Mouse (Mus musculus) stomach, embryonic 15.5 days (tissue): ENCODE data around the gene Gemin4. TPM values are rescaled to one million over a fixed set of nuclear protein-coding genes. Genes with fewer than 3 reads are reported as not detected.

Experiments
- ATAC-seq: fragments of 200-750 bp; cut with Nextera tagmentation; 2 replicates; pipeline ENCODE4 v1.8.0; 2017; ENCODE audit warnings: low read depth, moderate number of reproducible peaks, moderate TSS enrichment; ENCODE audit not compliant: insufficient read depth, low FRiP score
- H3K27ac ChIP-seq: fragments of 300-500 bp; sonication (generic); 2 replicates; pipeline ENCODE4 v1.5.1; 2015; ENCODE audit warnings: mild to moderate bottlenecking, inconsistent platforms
- H3K27me3 ChIP-seq: fragments of 300-500 bp; sonication (generic); replicated peaks from 2 replicates; pipeline ENCODE4 v1.6.1; 2015; ENCODE audit warnings: inconsistent platforms
- H3K36me3 ChIP-seq: fragments of 300-500 bp; sonication (generic); 2 replicates; pipeline ENCODE4 v1.6.1; 2015; ENCODE audit warnings: inconsistent platforms
- H3K4me1 ChIP-seq: fragments of 300-500 bp; sonication (generic); 2 replicates; pipeline ENCODE4 v1.6.1; 2015; ENCODE audit warnings: inconsistent platforms
- H3K4me2 ChIP-seq: fragments of 300-500 bp; sonication (generic); 2 replicates; pipeline ENCODE4 v1.6.1; 2015; ENCODE audit warnings: mild to moderate bottlenecking, inconsistent platforms
- H3K4me3 ChIP-seq: fragments of 300-500 bp; sonication (generic); replicated peaks from 2 replicates; pipeline ENCODE4 v1.5.1; 2015; ENCODE audit warnings: inconsistent platforms
- H3K9ac ChIP-seq: fragments of 300-500 bp; sonication (generic); 2 replicates; pipeline ENCODE4 v1.6.1; 2015; ENCODE audit warnings: inconsistent platforms
- H3K9me3 ChIP-seq: fragments of 300-500 bp; sonication (generic); 2 replicates; pipeline ENCODE4 v1.6.1; 2016; ENCODE audit warnings: inconsistent platforms
- WGBS: fragments of 180-500 bp; shearing (Covaris S2); methylation state at CpG from one replicate; pipeline ENCODE4 v1.1.7; 2015; 5-methylcytosine and 5-hydroxymethylcytosine counted together
- polyA plus RNA-seq: library from polyadenylated mRNA; unstranded; fragments of >200 nt; fragmentation: Nextera tagmentation; extraction: Ambion mirVana; gene quantifications from 2 replicates; pipeline ENCODE4 v1.2.1, GENCODE M21; 2015

Gemin4 gene
- polyA plus RNA-seq, 1 experiment from 2014 or later = 27.9 TPM

DNA sequence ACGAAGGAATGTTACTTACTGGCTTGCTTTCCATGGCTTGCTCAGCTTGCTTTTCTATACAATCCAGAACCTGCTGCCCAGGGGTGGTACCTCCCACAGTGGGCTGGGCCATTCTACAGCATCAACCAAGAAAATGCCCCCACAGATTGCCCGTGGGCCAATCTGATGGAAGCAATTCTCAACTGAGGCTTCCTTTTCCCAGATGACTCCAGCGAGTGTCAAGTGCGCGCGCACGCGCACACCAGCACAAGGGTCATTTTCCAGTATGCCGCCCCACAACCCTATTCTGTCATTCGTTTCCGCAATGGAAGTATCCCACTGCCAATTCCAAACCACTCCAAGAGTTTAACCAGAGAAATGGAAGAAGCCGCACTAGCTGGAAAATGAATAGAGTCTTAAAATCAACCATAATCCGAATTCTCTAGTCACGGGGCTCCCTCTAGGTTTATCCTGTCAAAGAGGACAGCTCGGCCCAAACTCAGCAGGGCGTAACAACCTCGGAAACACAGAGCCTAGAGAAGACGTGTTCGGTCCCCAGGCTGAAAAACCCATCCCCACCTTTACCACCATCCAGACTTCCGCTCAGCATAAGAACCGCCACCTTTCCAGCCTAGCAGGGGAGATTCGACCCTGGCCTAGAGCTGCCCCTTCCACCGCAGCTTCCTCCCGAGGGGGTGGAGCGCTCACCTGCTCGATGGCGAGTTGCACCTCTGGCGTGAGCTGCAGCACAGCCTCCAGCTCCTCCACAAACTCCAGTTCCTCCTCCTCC lies 38.6 kb downstream of the Gemin4 start:
- Histone ChIP-seq H3K27ac (peak overlapping the region; percentile 72), H3K9ac (peak overlapping the region; percentile 47), H3K9me3 (no peaks in the 10 kb centered on the region), H3K4me1 (peaks cover 5% of the 10 kb centered on the region; the same call in 1 of the 2 replicates), H3K4me3 (peak overlapping the region; percentile 87), H3K4me2 (peak overlapping the region; percentile 90), H3K36me3 (no peaks in the 10 kb centered on the region; the same call in 1 of the 2 replicates), H3K27me3 (no peaks in the 10 kb centered on the region)
- peak; percentile 80 for ATAC-seq
- under 1% methylated on average over 28 of the region's 28 CpGs for WGBS

DNA sequence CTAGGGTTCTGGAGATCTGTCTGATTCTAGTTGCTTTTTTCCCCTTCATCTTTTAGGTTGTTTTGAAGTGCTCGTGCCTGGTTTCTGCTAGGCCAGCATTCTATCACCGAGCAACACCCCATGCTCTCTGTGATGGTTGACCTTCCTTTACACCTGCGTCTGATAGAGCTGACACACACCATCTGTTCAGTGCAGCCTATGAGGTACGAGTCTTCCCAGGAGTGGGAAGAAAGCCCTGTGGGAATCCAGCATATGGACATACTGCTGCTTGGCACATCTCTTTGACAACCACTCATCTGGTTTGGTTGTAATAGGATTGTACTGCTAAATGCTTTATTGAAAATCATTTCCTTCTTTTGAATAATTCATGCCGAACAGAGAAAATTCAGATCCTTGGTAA lies 47.3 kb downstream of the Gemin4 start:
- no peak overlapping the region for H3K4me2 ChIP-seq
- ATAC-seq = peak; percentile 65; the same call in 1 of the 2 replicates
- WGBS = 55% methylated on average over 5 of the region's 5 CpGs

DNA sequence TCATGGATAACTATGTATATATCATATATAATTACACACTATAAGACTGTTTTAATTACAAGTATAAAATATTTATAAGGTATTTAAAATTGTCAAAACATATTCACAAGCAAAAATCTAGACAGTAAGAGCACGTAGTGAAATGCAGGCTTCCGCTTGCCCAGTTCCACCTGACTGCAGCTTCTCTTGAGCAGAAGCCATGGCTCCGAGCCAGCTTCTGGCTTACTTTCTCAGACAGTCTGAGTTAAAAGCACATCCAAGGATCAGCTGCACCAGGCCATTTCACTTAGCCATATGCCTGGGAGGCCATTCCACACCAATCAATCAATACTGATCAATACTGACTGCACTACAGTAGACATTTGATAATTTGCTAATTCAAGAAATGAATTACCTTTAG lies 48.5 kb downstream of the Gemin4 start:
- Histone ChIP-seq H3K9ac (no peak overlapping the region), H3K27ac (no peak overlapping the region), H3K4me1 (0 out of 2 replicates have a peak, but pooled peaks cover 2% of the 10 kb centered on the region), H3K9me3 (no peaks in the 10 kb centered on the region), H3K27me3 (no peaks in the 10 kb centered on the region), H3K4me2 (no peak overlapping the region), H3K36me3 (no peaks in the 10 kb centered on the region), H3K4me3 (no peak overlapping the region)
- 74% methylated on average over 3 of the region's 3 CpGs for WGBS
- no peak for ATAC-seq

More for the DNA sequence above, 47.3 kb downstream of the Gemin4 start:
- no peaks in the 10 kb centered on the region for H3K27me3 ChIP-seq
- H3K4me3 ChIP-seq = no peak overlapping the region
- H3K27ac ChIP-seq = no peak overlapping the region
- H3K36me3 ChIP-seq = no peaks in the 10 kb centered on the region; the same call in 1 of the 2 replicates
- H3K9me3 ChIP-seq = no peaks in the 10 kb centered on the region
- 0 out of 2 replicates have a peak, but pooled peaks cover 2% of the 10 kb centered on the region for H3K4me1 ChIP-seq
- no peak overlapping the region for H3K9ac ChIP-seq

DNA sequence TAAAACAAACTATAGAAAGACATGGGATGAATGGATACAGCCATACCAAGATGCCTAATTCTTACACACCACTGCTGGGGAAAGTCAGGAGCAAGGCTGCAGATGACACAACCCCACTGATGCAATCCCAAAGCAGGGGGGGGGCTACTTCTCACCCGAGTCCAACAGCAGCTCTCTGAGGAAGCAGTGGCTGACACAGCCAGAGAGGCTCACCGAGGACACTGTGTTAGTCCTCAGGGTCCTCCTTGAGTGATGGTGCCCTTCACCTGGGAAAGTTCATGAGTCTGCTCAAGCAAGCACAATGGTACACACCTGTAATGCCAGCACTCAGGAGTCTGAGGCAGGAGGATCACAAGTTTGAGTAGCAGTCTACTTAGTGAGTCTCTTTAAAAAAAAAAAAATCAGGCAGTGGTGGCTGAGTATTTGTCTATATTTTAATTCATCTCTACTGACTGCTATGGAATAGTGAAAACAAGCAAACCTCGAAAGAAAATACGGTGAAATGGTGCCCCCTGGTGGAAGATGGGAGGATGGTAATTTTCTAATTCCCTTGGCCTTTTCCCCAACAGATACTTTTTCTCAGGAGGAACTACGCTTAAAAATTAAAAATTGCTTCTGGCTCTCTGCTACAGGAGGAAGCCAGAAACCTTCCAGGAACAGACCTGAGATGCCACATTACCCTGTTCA lies 50.2 kb downstream of the Gemin4 start:
- Histone ChIP-seq H3K4me1 (0 out of 2 replicates have a peak, but pooled peaks cover 2% of the 10 kb centered on the region), H3K4me3 (no peak overlapping the region), H3K36me3 (0 out of 2 replicates have a peak, but pooled peaks cover 3% of the 10 kb centered on the region), H3K27ac (no peak overlapping the region), H3K9ac (no peak overlapping the region), H3K4me2 (no peak overlapping the region), H3K9me3 (no peaks in the 10 kb centered on the region), H3K27me3 (no peaks in the 10 kb centered on the region)
- no peak for ATAC-seq
- 17% methylated on average over 5 of the region's 5 CpGs for WGBS

DNA sequence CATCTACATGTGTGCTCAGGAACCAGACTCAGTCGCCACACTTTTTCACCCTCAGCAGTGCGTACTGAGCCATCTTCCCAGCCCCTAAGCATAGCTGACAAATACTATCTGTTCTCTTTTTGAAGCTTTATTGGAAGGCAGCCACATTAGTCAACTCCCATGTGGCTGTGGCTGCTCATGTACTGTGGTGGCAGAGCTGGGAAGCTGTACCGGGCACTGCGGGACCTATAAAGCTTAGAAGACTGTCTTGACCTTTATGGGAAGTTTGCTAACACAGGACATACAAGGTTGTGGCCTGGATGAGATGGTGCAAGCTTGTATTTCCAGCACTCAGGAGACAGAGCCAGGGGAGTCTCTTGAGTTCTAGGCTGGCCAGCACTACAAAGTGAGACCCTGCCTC lies 50.8 kb downstream of the Gemin4 start:
- no peak overlapping the region for H3K9ac ChIP-seq
- no peaks in the 10 kb centered on the region for H3K9me3 ChIP-seq
- 0 out of 2 replicates have a peak, but pooled peaks cover 2% of the 10 kb centered on the region for H3K4me1 ChIP-seq
- no peak overlapping the region for H3K27ac ChIP-seq
- 85% methylated on average over 4 of the region's 4 CpGs for WGBS
- no peak for ATAC-seq
- H3K27me3 ChIP-seq = no peaks in the 10 kb centered on the region
- H3K4me2 ChIP-seq = no peak overlapping the region
- H3K4me3 ChIP-seq = no peak overlapping the region
- 0 out of 2 replicates have a peak, but pooled peaks cover 3% of the 10 kb centered on the region for H3K36me3 ChIP-seq

Other genes with a start within 250 kb of the Gemin4 start
- 3.0 and 3.7 TPM in 2 replicates for gene 1700016K19Rik, start 217.8 kb downstream of the Gemin4 start, polyA plus RNA-seq
- 53.8 and 54.0 TPM in 2 replicates for gene Rflnb, start 189.9 kb downstream of the Gemin4 start, polyA plus RNA-seq
- gene Vps53, start 38.0 kb downstream of the Gemin4 start, polyA plus RNA-seq = 39.7 and 43.8 TPM in 2 replicates
- gene Fam57a, start 38.0 kb downstream of the Gemin4 start, polyA plus RNA-seq = 82.0 and 100 TPM in 2 replicates
- gene Dbil5, start 56 bp downstream of the Gemin4 start, polyA plus RNA-seq = 0.90 and 1.5 TPM in 2 replicates
- 24.7 and 25.8 TPM in 2 replicates for gene Mrm3, start 26.1 kb upstream of the Gemin4 start, polyA plus RNA-seq
- 119 and 123 TPM in 2 replicates for gene Glod4, start 26.1 kb upstream of the Gemin4 start, polyA plus RNA-seq
- 35.1 and 37.9 TPM in 2 replicates for gene Nxn, start 181.5 kb upstream of the Gemin4 start, polyA plus RNA-seq
- 92.5 and 96.5 TPM in 2 replicates for gene Timm22, start 189.3 kb upstream of the Gemin4 start, polyA plus RNA-seq